Comparison of ENCODE assay signal across 9 mouse cellular contexts in genomic region chr9:124439848-124440723, GRCm38 (mm10). TPM values are rescaled to one million over a fixed set of nuclear protein-coding genes. Genes with fewer than 3 reads are reported as not detected.
DNase-seq lines count a peak whose midpoint lies in the region; ATAC-seq lines count a peak whose summit lies in the region.
"Had no signal": no experiment of that assay in that cellular context is flagged by ENCODE, and none has a peak within 500 bp of the region (broad histone marks: within the 10 kb centered on the region; RNA-seq: fewer than 3 reads in every experiment).

No protein-coding gene starts in this region.

- no peak overlapping the region for H3K4me3 ChIP-seq in embryonic facial prominence, embryonic 13.5 days
- H3K4me3 ChIP-seq in heart, embryonic 13.5 days = peak overlapping the region; percentile 13; the same call in 1 of the 2 replicates
- H3K4me3 ChIP-seq in liver, embryonic 11.5 days (ENCODE audit: low read depth, low read length) = peak overlapping the region; percentile 17; the same call in 1 of the 2 replicates

- H3K9ac ChIP-seq in embryonic facial prominence, embryonic 13.5 days = no peak overlapping the region
- H3K9ac ChIP-seq in heart, embryonic 13.5 days = no peak overlapping the region
- H3K9ac ChIP-seq in liver, embryonic 11.5 days (ENCODE audit: low read depth, low read length) = no peak overlapping the region

- no peak overlapping the region for H3K4me2 ChIP-seq in embryonic facial prominence, embryonic 13.5 days
- H3K4me2 ChIP-seq in heart, embryonic 13.5 days = peak overlapping the region; percentile 18
- peak overlapping the region; percentile 35 for H3K4me2 ChIP-seq in liver, embryonic 11.5 days

- H3K4me1 ChIP-seq in embryonic facial prominence, embryonic 13.5 days = no peaks in the 10 kb centered on the region
- H3K4me1 ChIP-seq in heart, embryonic 13.5 days = no peaks in the 10 kb centered on the region
- no peaks in the 10 kb centered on the region for H3K4me1 ChIP-seq in liver, embryonic 11.5 days (replicated peaks; ENCODE audit: control insufficient read depth, insufficient read depth, low read length)

- ATAC-seq in embryonic facial prominence, embryonic 13.5 days (ENCODE audit: insufficient number of reproducible peaks, insufficient read depth, low FRiP score, low TSS enrichment, low read depth) = peak; percentile 70
- peak; percentile 58 for ATAC-seq in heart, embryonic 13.5 days (ENCODE audit: extremely low read depth, insufficient number of reproducible peaks, low FRiP score, low TSS enrichment)
- ATAC-seq in liver, embryonic 11.5 days (replicated peaks; ENCODE audit: low FRiP score) = peak; percentile 68

- H3K27ac ChIP-seq in embryonic facial prominence, embryonic 13.5 days = no peak overlapping the region
- H3K27ac ChIP-seq in heart, embryonic 13.5 days (replicated peaks) = no peak overlapping the region
- no peak overlapping the region for H3K27ac ChIP-seq in liver, embryonic 11.5 days (ENCODE audit: low read depth, low read length)

- H3K36me3 ChIP-seq in embryonic facial prominence, embryonic 13.5 days = peaks cover 38% of the 10 kb centered on the region
- H3K36me3 ChIP-seq in heart, embryonic 13.5 days = peaks cover 39% of the 10 kb centered on the region
- H3K36me3 ChIP-seq in liver, embryonic 11.5 days (ENCODE audit: control insufficient read depth, insufficient read depth, low read length) = peaks cover 37% of the 10 kb centered on the region

- 94% methylated on average over 29 of the region's 29 CpGs for WGBS in embryonic facial prominence, embryonic 13.5 days
- 84% methylated on average over 29 of the region's 29 CpGs for WGBS in heart, embryonic 13.5 days
- 91% methylated on average over 29 of the region's 29 CpGs for WGBS in liver, embryonic 11.5 days

- peak; percentile 98 for DNase-seq in A20 (ENCODE audit: low read depth, low spot score)
- DNase-seq in ZHBTc4 (ENCODE audit: low read depth, low spot score) = peak; percentile 67
- DNase-seq in kidney, postnatal 10 days = peak; percentile 65
- DNase-seq in liver, embryonic 11.5 days (ENCODE audit: low spot score) = peak; percentile 39
- DNase-seq in naive thymus-derived CD4-positive, alpha-beta T cell, adult 2 months (ENCODE audit: low read depth) = peak; percentile 68
- peak; percentile 19 for DNase-seq in thymus, postnatal 25 days

- no peaks in the 10 kb centered on the region for H3K27me3 ChIP-seq in embryonic facial prominence, embryonic 13.5 days
- no peaks in the 10 kb centered on the region for H3K27me3 ChIP-seq in heart, embryonic 13.5 days (replicated peaks)
- no peaks in the 10 kb centered on the region for H3K27me3 ChIP-seq in liver, embryonic 11.5 days (replicated peaks; ENCODE audit: control insufficient read depth, insufficient read depth, low read length)

- peaks cover 32% of the 10 kb centered on the region for H3K9me3 ChIP-seq in embryonic facial prominence, embryonic 13.5 days
- peaks cover 32% of the 10 kb centered on the region for H3K9me3 ChIP-seq in heart, embryonic 13.5 days
- peaks cover 32% of the 10 kb centered on the region for H3K9me3 ChIP-seq in liver, embryonic 11.5 days (ENCODE audit: control insufficient read depth, low read length)

RNA-seq across cellular contexts. Expression of gene Ppp2r3d, which starts 36.6 kb away (rescaled TPM):
- polyA plus RNA-seq in embryonic facial prominence, embryonic 13.5 days (2015; fragmentation: Nextera tagmentation; extraction: Ambion mirVana) = 113 and 120 TPM in 2 replicates
- polyA plus RNA-seq in heart, embryonic 13.5 days (2015; fragmentation: Nextera tagmentation; extraction: Ambion mirVana) = 116 and 118 TPM in 2 replicates
- polyA plus RNA-seq in liver, embryonic 11.5 days (2014; fragmentation: Nextera tagmentation; extraction: Ambion mirVana) = 83.7 and 91.3 TPM in 2 replicates

RNA-seq across cellular contexts. Expression of gene Gm21836, which starts 53.5 kb away (rescaled TPM):
- not detected in 2 replicates for polyA plus RNA-seq in embryonic facial prominence, embryonic 13.5 days (2015; fragmentation: Nextera tagmentation; extraction: Ambion mirVana)
- not detected in 2 replicates for polyA plus RNA-seq in heart, embryonic 13.5 days (2015; fragmentation: Nextera tagmentation; extraction: Ambion mirVana)
- not detected in 2 replicates for polyA plus RNA-seq in liver, embryonic 11.5 days (2014; fragmentation: Nextera tagmentation; extraction: Ambion mirVana)
- polyA plus RNA-seq: cerebellum, adult 2 months had no signal

Comparison
In these comparisons a context has a peak if more than half of its experiments do, and no peak if none do; other contexts are left out.
1. DNase-seq: peak in every context shown above with its lines; median percentile 98 in A20; 68 in naive thymus-derived CD4-positive, alpha-beta T cell, adult 2 months; 67 in ZHBTc4; 65 in kidney, postnatal 10 days; 39 in liver, embryonic 11.5 days; 19 in thymus, postnatal 25 days.